11 mouse cellular contexts compared by ENCODE assay signal in the genomic region with DNA sequence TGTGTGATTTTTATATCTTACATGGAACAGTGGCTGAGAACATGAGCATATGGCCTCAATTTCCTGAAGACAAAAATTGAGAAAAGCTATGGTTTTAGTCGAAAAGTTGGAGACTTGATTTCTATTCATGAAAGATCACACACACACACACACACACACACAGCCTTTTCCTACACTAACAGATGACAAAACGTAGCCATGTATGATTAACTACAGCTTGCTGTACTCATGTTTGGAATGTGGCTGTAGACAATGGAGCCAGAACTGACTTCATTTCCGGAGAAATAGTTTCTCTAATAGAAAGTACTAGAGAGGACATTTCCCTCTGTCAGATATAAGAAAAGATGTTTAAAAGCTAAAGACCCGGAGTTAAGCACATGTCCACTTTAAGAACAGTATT.
DNase-seq lines count a peak whose midpoint lies in the region; ATAC-seq and TF ChIP-seq lines count a peak whose summit lies in the region.
"Had no signal": no experiment of that assay in that cellular context is flagged by ENCODE, and none has a peak within 500 bp of the region (broad histone marks: within the 10 kb centered on the region; RNA-seq: fewer than 3 reads in every experiment).

No protein-coding gene starts in this region.

- peak; percentile 29 to 49 for DNase-seq in heart, adult 18-20 months
- no peak for DNase-seq in heart, postnatal 25 days (ENCODE audit: low spot score)
- peak; percentile 65 for DNase-seq in Muller cell, postnatal 12 days (ENCODE audit: inconsistent ontology term)
- DNase-seq in kidney, postnatal 36 days, result peak; percentile 50 to 51
- DNase-seq in embryo, embryonic 9.5 days (ENCODE audit: extremely low spot score), result no peak
- no peak for DNase-seq in cerebellum, adult 2 months

- H3K27me3 ChIP-seq in kidney, embryonic 16.5 days (ENCODE audit: insufficient read depth, low read length), result no peaks in the 10 kb centered on the region
- H3K27me3 ChIP-seq in kidney, embryonic 14.5 days (ENCODE audit: control insufficient read depth, insufficient read depth, low read length), result no peaks in the 10 kb centered on the region
- H3K27me3 ChIP-seq in cerebellum, adult 2 months (ENCODE audit: control insufficient read depth, insufficient read depth, low read length), result no peaks in the 10 kb centered on the region
- H3K27me3 ChIP-seq: forebrain, embryonic 13.5 days; liver, embryonic 15.5 days had no signal

- ATAC-seq in kidney, embryonic 16.5 days (ENCODE audit: low FRiP score, low TSS enrichment), result no peak
- ATAC-seq in kidney, embryonic 14.5 days (ENCODE audit: low FRiP score, low TSS enrichment), result no peak
- ATAC-seq: forebrain, embryonic 13.5 days; intestine, embryonic 16.5 days had no signal

- TF ChIP-seq POLR2A in cerebellum, adult 2 months (IDR thresholded peaks at IDR 0.05; ENCODE audit: borderline replicate concordance, insufficient read depth, low read length), result no peak

- H3K27ac ChIP-seq in kidney, embryonic 16.5 days (ENCODE audit: low read length), result 0 out of 2 replicates have a peak overlapping the region, but pooled peaks have one; percentile 43
- no peak overlapping the region; the same call in 1 of the 2 replicates for H3K27ac ChIP-seq in kidney, embryonic 14.5 days (ENCODE audit: low read depth, low read length)
- H3K27ac ChIP-seq in cerebellum, adult 2 months (ENCODE audit: insufficient read depth, low read length), result no peak overlapping the region
- H3K27ac ChIP-seq: forebrain, embryonic 13.5 days; liver, embryonic 15.5 days had no signal

- TF ChIP-seq CTCF in cerebellum, adult 2 months (IDR thresholded peaks at IDR 0.05; ENCODE audit: borderline replicate concordance, insufficient read depth, low read depth, low read length), result no peak

- no peak overlapping the region for H3K9ac ChIP-seq in kidney, embryonic 16.5 days (replicated peaks; ENCODE audit: low read length)
- no peak overlapping the region for H3K9ac ChIP-seq in kidney, embryonic 14.5 days (ENCODE audit: low read depth, low read length)
- H3K9ac ChIP-seq: forebrain, embryonic 13.5 days; liver, embryonic 15.5 days had no signal

- no peaks in the 10 kb centered on the region for H3K36me3 ChIP-seq in kidney, embryonic 16.5 days (ENCODE audit: insufficient read depth, low read length)
- H3K36me3 ChIP-seq in kidney, embryonic 14.5 days (ENCODE audit: control insufficient read depth, insufficient read depth, low read length), result no peaks in the 10 kb centered on the region
- H3K36me3 ChIP-seq: liver, embryonic 15.5 days had no signal

- no peak overlapping the region for H3K4me2 ChIP-seq in kidney, embryonic 16.5 days (replicated peaks; ENCODE audit: low read depth, low read length)
- no peak overlapping the region for H3K4me2 ChIP-seq in kidney, embryonic 14.5 days (replicated peaks; ENCODE audit: low read depth, low read length)
- H3K4me2 ChIP-seq: forebrain, embryonic 13.5 days; liver, embryonic 15.5 days had no signal

- H3K9me3 ChIP-seq in kidney, embryonic 16.5 days (ENCODE audit: low read length), result no peaks in the 10 kb centered on the region
- no peaks in the 10 kb centered on the region for H3K9me3 ChIP-seq in kidney, embryonic 14.5 days (ENCODE audit: control insufficient read depth, low read length)
- H3K9me3 ChIP-seq: forebrain, embryonic 13.5 days; liver, embryonic 15.5 days had no signal

- intact Hi-C loops in heart, postnatal 25 days (cut with DNase I), result loop anchor here (5.0 kb wide), 1 partner anchor 52 kb away; no protein-coding TSS in a partner anchor

- H3K4me1 ChIP-seq in kidney, embryonic 16.5 days (ENCODE audit: insufficient read depth, low read length), result peaks cover 33% of the 10 kb centered on the region
- H3K4me1 ChIP-seq in kidney, embryonic 14.5 days (ENCODE audit: control insufficient read depth, insufficient read depth, low read length), result peaks cover 20% of the 10 kb centered on the region; the same call in 1 of the 2 replicates
- H3K4me1 ChIP-seq in cerebellum, adult 2 months (ENCODE audit: control insufficient read depth, insufficient read depth, low read length), result peaks cover 15% of the 10 kb centered on the region

- 45% methylated on average over 4 of the region's 4 CpGs for WGBS in kidney, embryonic 16.5 days
- 43% methylated on average over 4 of the region's 4 CpGs for WGBS in kidney, embryonic 14.5 days
- 72% methylated on average over 4 of the region's 4 CpGs for WGBS in cerebellum, adult 2 months

- H3K4me3 ChIP-seq in kidney, embryonic 16.5 days (ENCODE audit: low read length), result no peak overlapping the region
- no peak overlapping the region for H3K4me3 ChIP-seq in kidney, embryonic 14.5 days (ENCODE audit: low read length)
- H3K4me3 ChIP-seq in cerebellum, adult 2 months (replicated peaks; ENCODE audit: insufficient read depth, low read depth, low read length), result no peak overlapping the region
- H3K4me3 ChIP-seq: forebrain, embryonic 13.5 days; liver, embryonic 15.5 days had no signal

Comparison
In these comparisons a context has a peak if more than half of its experiments do, and no peak if none do; other contexts are left out.
1. DNase-seq: peak in heart, adult 18-20 months (2 of 2), Muller cell, postnatal 12 days (single experiment) and kidney, postnatal 36 days (2 of 2); none in heart, postnatal 25 days (single experiment), embryo, embryonic 9.5 days (single experiment) and cerebellum, adult 2 months (0 of 2).